Mouse (Mus musculus) heart, postnatal 14 days (tissue): ENCODE data around the gene Palm2. TPM values are rescaled to one million over a fixed set of nuclear protein-coding genes. Genes with fewer than 3 reads are reported as not detected.

Source experiments
- DNase-seq, 2 experiments: peaks; one replicate each; pipeline ENCODE4 v3.0.0; 2021 to 2022
- intact Hi-C: fragments of 180-260 bp; cut with DNase I; formaldehyde crosslinking; loops from one replicate; pipeline ENCODE4 v1.15.1; 2025
- total RNA-seq, 2 experiments: library from RNA; stranded (reverse); gene quantifications; 2 replicates each; pipeline ENCODE4 v1.2.3; 2021

The Palm2 gene
- total RNA-seq, 2 experiments from 2014 or later = 13.9 to 18.2 TPM

DNA sequence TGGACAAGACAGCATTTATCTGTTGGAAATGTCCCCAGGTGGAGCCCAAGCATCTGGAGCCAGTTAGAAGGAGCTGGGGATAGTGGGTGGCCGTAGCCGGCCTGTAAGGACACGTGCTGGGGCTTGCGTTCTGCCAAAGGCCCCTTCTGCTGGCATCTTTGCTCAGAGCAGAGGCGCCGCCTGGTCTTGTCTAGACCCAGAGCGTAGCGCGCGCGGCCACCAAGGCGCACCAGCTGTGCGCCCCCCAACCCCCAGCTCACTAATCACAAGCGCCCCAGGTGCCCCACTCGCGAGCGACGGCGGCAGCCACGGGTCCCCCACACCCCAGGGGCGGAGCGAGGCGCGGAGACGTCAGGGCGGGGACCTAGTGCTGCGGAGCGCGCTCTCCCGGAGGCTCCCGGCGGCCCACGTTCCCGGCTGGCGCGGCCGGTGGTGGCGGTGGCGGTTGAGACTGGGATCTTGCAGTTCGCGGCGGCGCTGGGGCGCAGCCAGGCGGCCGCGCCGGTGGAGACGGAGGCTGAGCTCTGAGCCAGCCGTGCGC, 133.7 kb downstream of the Palm2 start, which contains the start of gene Pakap:
Gene Pakap (plus strand): TSS at position 514 of the 541 bp plus-strand sequence.
- intact Hi-C loops = loop anchor here (2.0 kb wide), 1 partner anchor 39 kb away; no protein-coding TSS in a partner anchor
- DNase-seq = peak; percentile 78 to 81

DNA sequence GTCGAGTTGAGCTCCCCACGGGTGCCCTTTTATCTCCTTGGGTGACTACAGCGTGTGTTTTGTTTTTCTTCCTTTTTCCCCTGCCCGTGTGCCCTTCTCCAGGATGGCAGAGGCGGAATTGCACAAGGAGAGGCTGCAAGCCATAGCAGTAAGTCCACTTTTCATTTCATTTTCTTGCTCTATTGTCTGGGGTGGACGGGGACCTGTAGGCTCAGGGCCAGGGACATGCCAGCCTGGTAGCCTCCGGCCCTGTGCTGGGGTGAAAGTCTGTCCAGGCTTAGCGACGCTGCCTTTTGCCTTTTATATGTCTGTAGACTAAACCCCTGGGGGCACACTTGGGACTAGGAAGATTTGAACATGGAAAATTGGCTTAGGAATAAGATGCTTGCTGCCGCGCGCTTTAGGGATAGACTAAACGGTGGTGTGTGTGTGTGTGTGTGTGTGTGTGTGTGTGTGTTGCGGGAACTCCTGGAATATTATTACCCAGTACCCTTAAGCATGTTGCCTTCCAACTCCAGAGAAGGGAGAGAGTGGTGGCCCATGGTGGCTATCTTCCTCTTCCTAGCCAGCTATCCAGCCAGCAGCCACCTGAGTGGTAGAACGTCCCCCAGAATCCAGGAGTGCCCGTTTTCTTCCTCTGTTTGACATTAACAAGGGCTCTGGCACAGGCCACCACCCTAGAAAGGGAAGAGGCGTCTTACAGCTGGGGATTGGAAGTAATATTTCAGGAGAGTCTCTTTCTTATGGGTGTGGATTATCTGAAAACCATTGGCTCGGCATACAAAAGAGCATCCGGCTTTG, 134.4 kb downstream of the Palm2 start:
- DNase-seq = peak in 1 of 2 experiments; percentile 37
- intact Hi-C loops = loop anchor here (2.0 kb wide), 1 partner anchor 38 kb away; no protein-coding TSS in a partner anchor

DNA sequence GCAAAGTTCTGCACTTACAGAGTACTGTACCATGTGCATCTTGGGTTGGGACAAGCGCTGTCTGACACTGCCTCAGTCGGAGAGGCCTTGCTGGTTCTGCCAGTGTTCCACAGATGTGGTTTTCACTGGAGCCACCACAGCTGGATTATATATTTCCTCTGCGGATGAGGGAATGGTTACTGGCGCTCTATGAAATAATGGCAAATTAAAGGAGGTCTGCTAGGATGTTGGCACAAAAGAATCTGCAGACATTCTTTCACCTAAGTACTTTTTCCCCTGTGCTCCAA, 135.0 kb downstream of the Palm2 start:
- no peak for DNase-seq
- intact Hi-C loops = loop anchor here (2.0 kb wide), 1 partner anchor 38 kb away; no protein-coding TSS in a partner anchor

DNA sequence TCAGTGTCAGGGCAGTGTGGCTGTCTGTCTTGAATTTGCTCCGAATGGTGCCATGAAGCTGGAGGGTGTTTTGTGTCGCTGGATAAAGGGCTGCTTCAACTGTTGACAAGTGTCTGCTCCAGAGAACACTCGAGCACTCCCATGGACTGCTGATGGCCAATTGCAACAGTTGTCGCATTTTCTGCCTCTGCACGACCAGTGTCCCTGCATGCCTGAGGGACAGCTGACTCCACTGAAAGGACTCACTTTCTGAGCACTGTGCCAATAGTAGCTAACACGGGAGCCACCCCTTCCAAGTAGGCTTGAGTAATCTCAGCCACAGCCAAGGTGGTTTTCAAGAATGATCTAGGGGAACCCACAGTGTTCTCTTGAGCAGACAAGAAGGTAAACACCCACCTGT, 135.7 kb downstream of the Palm2 start:
- intact Hi-C loops = loop anchor here (2.0 kb wide), 1 partner anchor 37 kb away; no protein-coding TSS in a partner anchor
- peak in 1 of 2 experiments; percentile 44 for DNase-seq

DNA sequence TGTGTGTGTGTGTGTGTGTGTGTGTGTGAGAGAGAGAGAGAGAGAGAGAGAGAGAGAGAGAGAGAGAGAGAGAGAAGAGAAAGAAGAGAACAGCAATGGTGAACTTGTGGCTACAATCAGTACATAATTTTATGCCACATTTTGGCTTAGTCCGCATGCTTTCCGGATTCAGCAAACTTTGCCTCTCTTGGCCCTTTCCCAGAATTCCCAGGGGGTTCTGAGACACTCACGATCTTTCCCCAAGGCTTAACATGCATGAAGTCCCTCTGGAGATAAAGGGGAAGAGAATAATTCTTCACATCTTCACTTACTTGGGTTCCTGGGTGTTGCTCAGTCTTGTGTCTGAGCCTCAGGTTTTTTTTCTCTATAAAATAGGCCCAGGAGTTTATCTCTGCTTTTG, 136.2 kb downstream of the Palm2 start:
- intact Hi-C loops = no loop called here
- no peak for DNase-seq

DNA sequence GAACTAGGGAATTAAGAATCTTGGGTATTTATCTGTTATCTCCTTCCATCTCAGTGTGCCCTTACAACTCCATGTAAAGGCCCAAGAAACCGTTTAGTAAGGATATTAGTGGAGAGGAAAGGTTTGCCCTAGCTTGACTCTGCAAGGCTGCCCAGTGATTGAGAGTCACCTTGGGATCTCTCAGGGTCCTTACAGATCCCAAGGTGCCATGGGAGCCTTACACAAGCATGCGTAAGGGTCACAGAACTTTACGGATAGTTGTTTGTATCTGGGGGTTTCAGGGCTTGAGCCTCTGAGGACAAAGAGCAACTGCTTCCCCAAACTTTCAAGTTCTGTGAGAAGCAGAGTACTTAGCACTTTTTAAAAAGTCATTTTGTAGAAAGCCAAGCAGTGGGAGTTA, 140.1 kb downstream of the Palm2 start:
- intact Hi-C loops = no loop called here
- DNase-seq = no peak

DNA sequence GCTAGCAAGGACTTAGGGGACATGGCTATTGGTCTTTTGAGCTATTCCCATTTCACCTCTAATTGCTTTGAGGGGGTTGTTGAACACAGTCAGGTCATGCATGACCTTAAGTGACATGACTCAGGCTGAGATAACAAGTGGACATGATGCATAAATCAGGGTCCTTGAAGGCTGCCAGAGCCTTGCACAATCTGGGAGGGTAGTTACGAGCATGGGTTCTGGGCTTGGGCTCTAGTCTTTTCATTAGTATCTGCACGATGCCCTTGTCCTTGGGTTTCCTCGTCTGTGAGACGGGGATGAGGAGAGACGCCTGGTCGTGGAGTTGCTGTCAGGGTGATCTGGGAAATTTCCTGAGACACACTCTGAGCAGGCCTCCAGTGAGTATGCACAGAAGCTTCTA, 140.6 kb downstream of the Palm2 start:
- intact Hi-C loops = no loop called here
- DNase-seq = no peak

DNA sequence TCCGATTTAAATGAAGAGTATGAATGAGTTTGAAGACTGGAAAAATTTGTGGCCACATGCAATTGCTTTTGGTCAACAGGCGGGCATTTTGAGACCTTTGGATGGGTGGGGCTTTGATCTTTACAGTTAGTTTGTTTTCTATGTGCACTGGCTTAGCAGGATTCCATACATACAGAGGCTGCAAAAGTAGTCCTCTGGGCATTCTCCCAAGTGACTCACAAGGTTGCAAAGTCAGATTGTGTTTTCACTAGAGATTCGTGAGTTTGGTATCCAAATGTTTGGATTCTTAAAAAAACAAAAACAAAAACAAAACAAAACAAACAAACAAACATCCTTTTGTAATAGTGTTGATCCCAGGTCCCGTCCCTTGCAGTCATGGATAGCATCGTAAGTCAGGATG, 141.6 kb downstream of the Palm2 start:
- no peak for DNase-seq
- intact Hi-C loops = no loop called here

DNA sequence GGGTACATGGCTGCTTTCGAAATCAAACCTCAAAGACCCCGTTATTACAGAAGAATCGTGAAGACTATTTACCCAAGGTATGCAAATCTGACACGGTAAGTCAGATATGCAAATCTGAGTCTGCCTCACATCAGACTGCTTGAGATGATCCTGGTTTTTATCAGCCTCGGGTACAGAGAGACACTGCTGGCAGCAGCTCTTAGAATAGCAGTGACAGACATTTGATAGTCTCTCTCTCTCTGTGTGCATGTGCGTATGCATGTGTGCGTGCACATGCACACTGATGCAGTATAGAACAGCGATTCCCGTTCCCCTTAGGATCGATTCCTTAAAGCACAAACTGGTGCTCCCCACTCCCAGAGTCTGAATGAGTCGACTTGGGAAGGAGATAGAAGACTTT, 142.0 kb downstream of the Palm2 start:
- no peak for DNase-seq
- intact Hi-C loops = no loop called here

DNA sequence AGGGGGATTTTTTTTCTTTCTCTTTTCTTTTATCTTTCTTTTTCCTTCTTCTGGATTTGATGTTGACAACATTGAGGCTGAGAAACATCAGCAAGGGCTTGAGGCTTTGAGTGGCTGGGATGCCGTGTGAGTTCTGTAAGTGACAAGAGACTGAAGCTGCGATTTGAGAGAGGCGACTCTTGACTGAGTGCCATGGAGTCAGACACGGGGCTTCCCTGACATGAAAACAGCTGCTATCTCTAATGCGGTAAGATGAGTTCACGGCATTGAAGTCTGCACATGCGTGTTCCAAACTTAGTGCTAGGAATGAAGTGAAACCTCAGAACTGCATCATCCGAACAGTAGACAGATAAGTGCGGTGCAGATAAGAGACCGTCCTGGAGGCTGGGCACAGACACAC, 145.6 kb downstream of the Palm2 start:
- intact Hi-C loops = no loop called here
- DNase-seq = no peak

DNA sequence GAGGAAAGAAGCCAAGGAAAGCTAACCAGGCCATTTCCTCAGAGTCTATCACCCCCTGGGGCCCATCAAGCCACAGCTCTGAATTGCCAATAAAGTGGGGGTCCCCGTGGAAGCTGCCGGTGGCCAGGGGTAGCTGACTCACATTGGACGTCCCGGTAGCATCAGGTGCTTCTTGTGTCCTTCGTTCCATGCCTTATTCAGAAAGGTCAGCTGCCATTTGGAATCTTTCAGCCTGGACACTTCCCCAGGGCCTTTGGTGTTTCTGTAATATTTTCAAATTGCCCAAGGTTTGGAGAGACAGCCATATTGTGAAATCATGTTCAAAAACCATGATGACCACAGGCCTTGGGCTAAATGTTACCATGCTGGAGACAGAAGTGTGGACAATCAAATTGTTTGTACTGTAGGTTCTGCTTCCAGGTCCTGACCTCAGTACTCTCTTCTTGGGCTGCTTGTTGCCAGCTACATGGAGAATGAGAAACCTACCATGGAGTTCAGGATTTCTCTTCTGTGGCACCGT, 151.3 kb downstream of the Palm2 start:
- intact Hi-C loops = no loop called here

DNA sequence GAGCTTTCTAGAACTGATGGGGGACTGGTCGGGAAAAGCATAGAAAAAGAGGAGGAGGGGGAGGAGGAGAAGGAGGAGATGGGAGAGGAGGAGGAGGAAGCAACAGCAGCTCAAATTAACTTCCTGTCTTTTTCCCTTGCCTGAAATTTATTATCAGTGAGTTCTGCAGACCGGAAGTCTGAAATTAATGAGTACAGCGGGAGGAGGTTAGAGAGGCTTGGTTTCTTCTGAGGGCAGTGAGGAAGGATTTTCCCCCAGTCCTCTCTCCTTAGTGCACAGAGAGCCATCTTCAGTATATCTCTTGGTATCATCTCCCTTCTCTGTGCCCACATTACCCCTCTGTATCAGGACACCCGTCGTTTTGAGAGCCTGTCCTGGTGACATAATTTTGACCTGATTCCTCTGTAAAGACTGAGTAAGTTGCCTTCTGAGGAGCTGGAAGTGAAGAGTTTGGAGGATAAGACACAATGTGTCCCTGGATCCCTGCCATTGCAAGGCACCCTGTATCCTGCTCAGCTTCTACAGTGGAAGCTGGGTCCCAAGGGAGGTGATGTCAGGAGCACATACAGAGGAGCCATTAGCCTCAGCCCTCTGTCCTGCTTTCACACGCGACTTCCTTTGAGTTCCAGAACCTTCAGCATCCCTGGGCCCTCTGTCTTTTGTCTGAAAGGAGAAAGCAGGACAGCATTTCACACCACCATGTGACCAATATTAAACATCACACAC, 153.0 kb downstream of the Palm2 start:
- intact Hi-C loops = no loop called here
- peak in 1 of 2 experiments; percentile 36 for DNase-seq

More for the DNA sequence above, 151.3 kb downstream of the Palm2 start:
- no peak for DNase-seq

DNA sequence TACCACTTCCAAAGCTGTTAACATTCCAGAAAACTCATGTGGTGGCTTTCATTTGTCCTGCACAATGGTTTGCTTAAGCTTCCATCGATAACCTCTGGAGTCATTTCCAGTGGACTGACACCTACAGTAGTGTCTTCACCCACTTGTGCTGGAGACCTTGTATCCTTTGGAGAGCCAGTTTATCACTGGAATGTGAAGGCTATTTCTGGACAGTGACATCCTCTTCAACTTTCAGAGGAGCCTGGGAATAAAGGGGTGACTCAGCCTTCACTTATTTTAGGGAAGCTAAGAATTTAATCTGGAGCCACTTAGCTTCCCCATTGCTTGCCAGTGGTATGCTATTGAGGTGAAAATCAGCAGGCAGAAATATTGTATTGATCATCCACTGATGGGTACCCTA, 154.3 kb downstream of the Palm2 start:
- DNase-seq = no peak
- intact Hi-C loops = no loop called here

DNA sequence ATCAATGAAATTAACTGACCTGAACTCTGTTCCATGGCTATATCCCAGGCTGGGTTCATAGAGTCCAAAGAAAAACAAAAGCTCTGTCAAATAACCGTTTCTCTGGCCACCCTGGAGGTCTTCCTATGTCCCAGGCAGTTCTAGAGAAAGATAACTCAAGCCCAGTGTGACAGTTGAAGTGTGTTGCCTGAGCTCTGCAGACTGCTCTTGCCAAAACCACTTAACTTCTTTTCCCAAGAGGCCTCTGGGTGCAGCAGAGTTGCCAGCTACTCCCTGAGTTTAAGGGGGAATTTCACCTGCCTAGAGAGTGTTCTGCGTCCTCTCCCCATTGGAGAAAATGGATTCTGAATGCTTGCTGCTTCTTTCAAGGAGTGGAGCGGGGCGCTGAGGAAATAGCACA, 158.7 kb downstream of the Palm2 start:
- peak in 1 of 2 experiments; percentile 35 for DNase-seq
- intact Hi-C loops = no loop called here

DNA sequence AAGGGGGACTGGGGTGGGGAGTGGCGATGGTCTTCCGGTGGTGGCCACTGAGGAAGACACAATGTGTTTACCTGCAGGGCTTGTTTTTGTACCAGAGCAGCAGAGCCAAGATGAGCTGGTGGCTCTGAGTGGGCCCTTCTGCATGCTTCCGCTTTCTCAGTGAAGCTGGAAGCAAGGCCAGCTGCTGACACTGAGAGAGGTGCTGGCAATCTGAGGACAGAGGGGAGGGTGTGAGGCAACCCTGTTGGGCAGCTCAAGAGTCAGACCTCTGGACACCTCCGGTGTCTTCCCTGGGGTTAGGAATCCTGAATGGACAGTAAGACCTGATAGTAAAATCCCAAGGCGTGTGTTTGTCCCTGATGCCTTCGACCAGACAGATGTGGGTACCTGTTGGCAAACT, 165.9 kb downstream of the Palm2 start:
- intact Hi-C loops = no loop called here
- DNase-seq = no peak

DNA sequence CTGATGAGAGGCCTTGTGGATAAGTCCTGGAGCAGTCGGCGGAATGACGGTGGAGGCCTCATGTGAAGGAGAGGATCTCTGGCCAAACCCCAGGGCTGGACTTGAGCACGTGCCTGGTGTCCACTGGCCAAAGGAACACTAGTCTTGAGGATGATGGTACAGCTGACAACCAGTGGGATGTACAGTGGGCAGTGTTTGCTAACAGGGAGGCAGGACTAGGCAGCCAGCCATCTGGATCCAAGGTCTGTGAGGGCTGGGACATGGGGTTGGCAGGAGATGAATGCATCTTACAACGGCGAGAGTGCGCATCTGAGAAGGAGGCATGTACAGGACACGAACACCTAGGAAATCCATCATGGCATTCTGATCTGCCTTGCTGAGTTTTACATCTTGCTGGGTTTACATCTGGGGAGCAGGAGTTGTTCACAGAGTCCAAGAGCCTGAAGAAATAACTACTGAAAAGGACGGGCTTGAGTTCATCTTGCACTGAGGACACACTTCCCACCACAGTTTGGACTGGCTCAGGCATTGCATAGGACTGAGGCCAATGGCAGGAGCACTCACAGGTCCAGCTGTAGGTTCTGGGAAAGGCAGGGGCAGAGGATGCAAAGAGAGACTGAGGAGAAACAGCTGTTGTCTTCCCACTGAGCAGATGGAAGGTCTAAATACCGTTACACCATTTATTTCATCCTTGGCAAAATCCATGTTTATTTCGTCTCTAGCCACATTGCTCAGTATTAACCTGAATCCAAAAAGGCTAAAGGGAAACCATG, 166.8 kb downstream of the Palm2 start:
- intact Hi-C loops = no loop called here
- peak in 1 of 2 experiments; percentile 39 for DNase-seq

DNA sequence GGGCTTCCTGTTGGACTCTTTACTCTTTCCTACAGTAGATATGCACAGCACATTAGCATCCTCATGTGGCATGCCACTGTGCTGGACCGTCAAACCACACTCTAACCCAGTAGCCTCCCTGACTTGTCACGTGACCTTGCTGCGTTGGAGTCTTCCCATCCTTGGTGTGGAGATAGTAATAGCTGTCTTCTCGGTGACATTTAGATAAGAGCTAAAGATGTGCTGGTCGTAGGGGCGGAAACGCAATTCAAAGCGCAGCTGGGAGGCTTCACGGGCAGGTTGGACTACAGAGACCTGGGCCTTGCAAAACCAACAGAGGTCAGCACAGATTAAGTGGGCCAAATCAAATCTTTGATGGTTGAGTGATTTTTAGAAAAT, 167.4 kb downstream of the Palm2 start:
- no peak for DNase-seq
- intact Hi-C loops = no loop called here

DNA sequence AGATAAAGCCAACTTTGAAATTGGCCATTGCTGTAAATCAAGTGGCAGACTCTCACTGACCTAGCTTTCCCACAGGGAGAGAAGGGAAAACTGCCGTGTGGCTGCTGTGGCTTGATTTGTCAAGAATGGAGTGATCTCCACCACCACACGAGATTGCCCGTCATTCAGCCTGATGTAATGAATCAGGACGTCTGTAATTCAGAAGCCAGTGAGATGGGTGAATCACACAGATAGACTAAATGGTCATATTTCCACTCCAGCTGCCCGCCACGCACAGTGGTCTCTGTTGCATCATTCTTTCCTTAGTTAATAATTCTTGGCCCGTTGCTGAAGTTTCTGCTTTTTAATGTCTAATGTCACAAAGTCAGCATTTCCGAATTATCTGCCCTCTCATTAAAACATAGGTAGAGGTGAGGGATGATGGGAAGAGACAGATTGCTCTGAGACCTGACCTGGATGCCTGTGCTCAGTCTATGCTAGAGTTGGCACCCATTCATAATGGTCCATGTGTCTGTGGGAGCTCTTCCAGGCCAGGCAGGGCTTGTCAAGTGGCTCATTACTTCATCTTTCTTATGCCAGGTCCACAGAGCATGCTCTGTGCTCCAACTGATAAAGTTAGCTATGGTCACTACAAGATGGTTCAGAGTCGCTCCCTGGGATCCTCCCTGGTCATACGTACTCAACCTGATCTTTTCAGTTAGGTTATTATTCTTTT, 168.0 kb downstream of the Palm2 start:
- intact Hi-C loops = no loop called here

DNA sequence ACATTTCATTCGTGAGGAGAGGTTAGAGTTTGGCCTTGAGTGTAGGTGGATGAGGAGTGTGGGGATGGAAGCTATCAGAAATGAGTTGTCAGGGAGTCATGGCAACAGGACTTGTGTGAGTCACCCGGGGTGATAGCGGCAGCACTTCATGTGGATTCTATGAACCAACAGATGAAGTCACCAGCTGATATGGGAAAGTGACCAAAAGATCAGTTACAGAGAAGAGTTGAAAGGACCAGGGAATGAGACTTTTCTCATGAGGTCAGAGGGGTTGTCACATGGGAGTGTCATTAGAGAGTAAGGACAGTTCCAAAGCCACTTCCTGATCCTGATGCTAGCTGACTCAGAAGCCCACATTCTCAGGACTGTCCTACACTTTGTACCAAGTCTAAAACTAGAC, 172.2 kb downstream of the Palm2 start:
- intact Hi-C loops = loop anchor here (2.0 kb wide), 3 partner anchors 37 to 233 kb away; partner anchors contain the start of gene Pakap

More for the DNA sequence above, 168.0 kb downstream of the Palm2 start:
- peak in 1 of 2 experiments; percentile 22 for DNase-seq

More for the DNA sequence above, 172.2 kb downstream of the Palm2 start:
- peak in 1 of 2 experiments; percentile 28 for DNase-seq
